Mouse (Mus musculus) megakaryocyte, embryonic 14.5 days (primary cell): ENCODE measurements around the gene Paqr6. TPM values are rescaled to one million over a fixed set of nuclear protein-coding genes. Genes with fewer than 3 reads are reported as not detected.

Experiments used
- H3K27me3 ChIP-seq: replicated peaks from 2 replicates; pipeline ENCODE3; 2012; ENCODE audit warnings: inconsistent platforms
- H3K36me3 ChIP-seq: replicated peaks from 2 replicates; pipeline ENCODE3; 2012; ENCODE audit warnings: low read length, inconsistent platforms, mixed read lengths
- H3K4me1 ChIP-seq: 2 replicates; pipeline ENCODE4 v1.6.1; 2012; ENCODE audit warnings: inconsistent platforms
- H3K4me3 ChIP-seq: replicated peaks from 2 replicates; pipeline ENCODE3; 2012; ENCODE audit warnings: moderate library complexity, mild to moderate bottlenecking, inconsistent platforms
- H3K9me3 ChIP-seq: 2 replicates; pipeline ENCODE4 v1.6.1; 2012; ENCODE audit warnings: inconsistent platforms
- FLI1 ChIP-seq: IDR thresholded peaks from 2 replicates; pipeline ENCODE4 v1.6.1; 2012; ENCODE audit warnings: low read length, inconsistent platforms, mixed read lengths
- GATA1 ChIP-seq: IDR thresholded peaks from 3 replicates; pipeline ENCODE4 v1.6.1; 2012; ENCODE audit warnings: mixed read lengths, low read length, inconsistent platforms, borderline replicate concordance
- polyA plus RNA-seq: library from polyadenylated mRNA; stranded (reverse); fragments of >175 nt; gene quantifications from 2 replicates; pipeline ENCODE4 v1.2.3, GENCODE M21; 2012; ENCODE audit warnings: low replicate concordance; ENCODE audit not compliant: insufficient read depth

Gene Paqr6
- not detected in 2 replicates for polyA plus RNA-seq

- Histone ChIP-seq H3K4me3 (no peak within 1 kb of the TSS), H3K4me1 (peaks cover 20% of the 10 kb centered on the region), H3K27me3 (peaks cover 28% of the 10 kb centered on the region), H3K36me3 (peaks cover 45% of the 10 kb centered on the region), H3K9me3 (peaks cover 16% of the 10 kb centered on the region)
- TF ChIP-seq GATA1 (no peak), FLI1 (no peak)
Observed at GRCm38 (mm10) chr3:88364337-88364736, at the start of gene Paqr6. Paqr6 (plus strand) TSS chr3:88364584.

- no peak for TF ChIP-seq FLI1
- TF ChIP-seq GATA1 = no peak
- Histone ChIP-seq H3K4me3 (peak within 1 kb of the TSS; percentile 97), H3K9me3 (no peaks in the 10 kb centered on the region), H3K27me3 (no peaks in the 10 kb centered on the region), H3K4me1 (peaks cover 29% of the 10 kb centered on the region), H3K36me3 (peaks cover 70% of the 10 kb centered on the region)
Observed at GRCm38 (mm10) chr3:88324951-88325405, 39.4 kb upstream of the Paqr6 start, which contains the start of gene Glmp. Glmp (plus strand) TSS chr3:88325023.

GRCm38 (mm10) chr3:88328956-88329355 is 35.4 kb upstream of the Paqr6 start:
- TF ChIP-seq FLI1 (no peak), GATA1 (no peak)
- H3K4me1 ChIP-seq = peaks cover 35% of the 10 kb centered on the region
- H3K27me3 ChIP-seq = no peaks in the 10 kb centered on the region
- H3K4me3 ChIP-seq = no peak overlapping the region
- peaks cover 62% of the 10 kb centered on the region for H3K36me3 ChIP-seq
- H3K9me3 ChIP-seq = no peaks in the 10 kb centered on the region

GRCm38 (mm10) chr3:88331282-88331681 is 33.1 kb upstream of the Paqr6 start:
- peaks cover 58% of the 10 kb centered on the region for H3K36me3 ChIP-seq

DNA sequence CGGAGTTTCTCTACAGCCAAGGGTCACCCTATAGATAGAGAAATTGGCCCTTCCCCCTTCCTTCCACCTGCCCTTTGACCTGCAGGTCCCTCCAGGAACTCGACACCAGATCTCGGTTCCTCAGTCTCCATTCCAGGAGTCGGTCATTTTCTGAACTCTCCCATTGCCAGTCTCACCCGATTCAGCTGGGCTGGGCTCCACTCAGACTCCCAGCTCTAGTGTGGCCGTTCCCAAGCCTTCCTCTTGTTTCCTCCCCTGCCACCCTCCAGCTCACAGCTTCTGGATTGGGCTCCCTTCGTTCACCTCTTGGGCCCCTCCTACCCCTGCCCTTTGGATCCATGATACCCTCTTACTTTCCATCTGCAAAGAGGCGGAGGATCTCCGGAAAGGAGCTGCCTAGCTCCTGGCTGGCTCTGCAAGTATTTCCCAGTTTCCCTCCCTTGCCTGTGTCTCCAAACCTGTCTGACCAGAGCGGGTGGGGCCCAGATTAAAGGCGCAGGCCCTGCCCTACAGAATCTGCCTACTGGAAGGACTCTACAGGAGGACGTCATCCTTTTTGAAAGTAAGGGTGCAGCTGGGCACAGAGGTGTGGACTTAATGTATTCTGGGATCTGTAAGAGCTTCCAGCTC is 30.2 kb upstream of the Paqr6 start:
- no peaks in the 10 kb centered on the region for H3K9me3 ChIP-seq
- no peaks in the 10 kb centered on the region for H3K27me3 ChIP-seq
- TF ChIP-seq FLI1 (no peak), GATA1 (no peak)
- H3K4me3 ChIP-seq = no peak overlapping the region
- peaks cover 37% of the 10 kb centered on the region for H3K36me3 ChIP-seq
- peaks cover 41% of the 10 kb centered on the region for H3K4me1 ChIP-seq

More at GRCm38 (mm10) chr3:88331282-88331681, 33.1 kb upstream of the Paqr6 start:
- no peak for TF ChIP-seq FLI1
- no peak for TF ChIP-seq GATA1
- H3K4me3 ChIP-seq = no peak overlapping the region
- no peaks in the 10 kb centered on the region for H3K9me3 ChIP-seq
- no peaks in the 10 kb centered on the region for H3K27me3 ChIP-seq
- peaks cover 35% of the 10 kb centered on the region for H3K4me1 ChIP-seq

DNA sequence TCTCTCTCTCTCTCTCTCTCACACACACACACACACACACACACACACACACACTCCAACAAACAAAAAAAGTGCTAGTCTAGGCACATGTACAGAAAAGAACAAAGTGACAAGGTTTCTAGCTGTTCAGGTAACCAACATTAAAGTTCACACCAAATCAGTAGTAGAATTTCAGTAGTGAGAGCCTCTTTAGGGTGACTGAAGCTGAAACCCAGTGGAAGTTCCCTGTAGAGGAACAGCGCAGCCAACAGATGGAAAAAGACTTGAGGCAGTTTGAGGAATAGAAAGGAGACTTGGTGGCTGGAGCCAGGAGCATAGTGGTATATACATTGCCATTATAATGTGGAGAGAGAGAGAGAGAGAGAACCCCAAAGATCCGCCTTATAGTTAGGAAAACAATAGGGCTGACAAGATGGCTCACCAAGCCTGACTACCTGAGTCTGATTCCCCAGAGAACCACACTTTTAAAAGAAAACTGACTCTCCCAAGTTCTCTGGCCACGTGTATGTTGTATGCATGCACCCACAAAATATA is 29.4 kb upstream of the Paqr6 start:
- H3K9me3 ChIP-seq = no peaks in the 10 kb centered on the region
- H3K36me3 ChIP-seq = peaks cover 31% of the 10 kb centered on the region
- no peak for TF ChIP-seq FLI1
- H3K4me3 ChIP-seq = peak overlapping the region; percentile 92
- peaks cover 46% of the 10 kb centered on the region for H3K4me1 ChIP-seq
- H3K27me3 ChIP-seq = no peaks in the 10 kb centered on the region

GRCm38 (mm10) chr3:88335436-88336053 is 28.8 kb upstream of the Paqr6 start:
- Histone ChIP-seq H3K9me3 (no peaks in the 10 kb centered on the region), H3K4me3 (peak overlapping the region; percentile 92), H3K36me3 (peaks cover 28% of the 10 kb centered on the region), H3K4me1 (peaks cover 48% of the 10 kb centered on the region), H3K27me3 (no peaks in the 10 kb centered on the region)
- TF ChIP-seq FLI1 = no peak
- TF ChIP-seq GATA1 = no peak

- Histone ChIP-seq H3K36me3 (peaks cover 33% of the 10 kb centered on the region), H3K9me3 (no peaks in the 10 kb centered on the region), H3K4me3 (peak within 1 kb of the TSS; percentile 92), H3K4me1 (peaks cover 56% of the 10 kb centered on the region), H3K27me3 (no peaks in the 10 kb centered on the region)
- no peak for TF ChIP-seq GATA1
- no peak for TF ChIP-seq FLI1
Observed at GRCm38 (mm10) chr3:88336058-88337013, 28.0 kb upstream of the Paqr6 start, which contains the start of the genes Tmem79 and Smg5. Tmem79 (minus strand) TSS chr3:88336148. Smg5 (plus strand) TSS chr3:88336260.

DNA sequence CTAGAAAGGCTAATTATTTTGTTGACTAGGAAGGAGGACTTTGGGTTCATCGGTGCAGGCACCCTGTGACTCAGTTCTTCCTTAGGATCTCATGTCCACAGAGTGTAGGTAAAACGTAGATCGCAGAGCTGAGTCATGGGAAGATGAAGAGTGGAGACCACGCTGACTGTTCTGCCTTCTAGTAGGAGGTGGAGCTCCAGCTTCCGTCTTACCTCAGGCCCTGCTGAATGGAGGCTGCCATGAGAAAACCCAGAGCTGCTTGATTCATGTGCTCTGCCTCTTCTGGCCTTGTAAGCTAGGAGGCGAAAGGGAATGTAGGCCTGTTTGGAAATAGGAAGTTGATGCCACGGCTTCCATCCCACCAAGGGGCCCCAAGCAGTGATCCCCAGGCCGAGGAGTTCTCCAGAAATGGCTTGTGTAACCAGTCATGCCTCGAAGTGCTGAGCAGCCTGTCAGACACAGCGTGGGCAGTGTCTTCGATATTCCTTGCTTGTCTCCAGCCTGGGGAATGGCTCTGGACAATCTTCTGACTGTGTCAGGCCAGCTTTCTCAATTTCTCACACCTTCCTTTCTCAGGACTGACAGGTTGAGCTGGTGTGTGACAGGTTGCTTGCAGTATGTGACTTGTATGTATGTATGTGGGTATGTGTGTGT is 26.9 kb upstream of the Paqr6 start:
- Histone ChIP-seq H3K36me3 (peaks cover 40% of the 10 kb centered on the region), H3K27me3 (no peaks in the 10 kb centered on the region), H3K4me1 (peaks cover 66% of the 10 kb centered on the region), H3K9me3 (no peaks in the 10 kb centered on the region), H3K4me3 (peak overlapping the region; percentile 92)
- TF ChIP-seq FLI1 = no peak
- no peak for TF ChIP-seq GATA1
